Mouse (Mus musculus) heart, postnatal 0 days (tissue): ENCODE data around the gene Prune2.

Source experiments
- CTCF ChIP-seq: IDR thresholded peaks from 2 replicates; pipeline ENCODE4 v1.5.1; 2016; ENCODE audit warnings: antibody characterized with exemption, control low read depth, low read depth
- EP300 ChIP-seq: IDR thresholded peaks from 2 replicates; pipeline ENCODE4 v1.6.1; 2016; ENCODE audit warnings: antibody characterized with exemption, low read depth

DNA sequence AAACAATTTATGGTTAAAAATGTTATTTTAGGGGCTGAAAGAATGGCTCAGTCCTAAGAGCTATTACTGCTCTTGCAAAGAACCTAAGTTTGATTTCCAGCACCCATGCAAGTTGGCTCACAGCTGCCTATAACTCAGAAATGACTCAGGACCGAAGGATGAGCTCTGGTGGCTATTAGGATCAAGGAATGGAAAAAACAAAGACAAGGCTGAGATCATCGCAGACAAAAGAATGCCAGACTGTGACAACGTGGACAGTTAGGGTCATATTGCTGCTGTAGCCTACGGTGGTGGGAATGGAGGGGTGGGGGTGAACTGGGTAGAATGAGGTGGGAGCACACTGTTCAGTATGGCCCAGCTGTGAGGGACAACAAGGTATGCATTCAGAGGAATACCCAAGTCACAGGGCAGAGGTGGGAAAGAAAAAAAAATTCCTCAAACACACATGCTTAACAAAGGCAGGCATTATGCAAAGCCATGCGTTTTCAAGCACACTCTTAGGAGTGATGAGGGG, 269.7 kb downstream of the Prune2 start:
- TF ChIP-seq CTCF (no peak), EP300 (no peak)
